Mouse (Mus musculus) left cerebral cortex, adult 18-20 months (tissue): Measurements from ENCODE around the gene Atp2b1. TPM values are rescaled to one million over a fixed set of nuclear protein-coding genes. Genes with fewer than 3 reads are reported as not detected.
A peak's percentile ranks its signal among the peaks of the same experiment; 100 is the strongest.

Source experiments
- DNase-seq, 2 experiments: peaks; one replicate each; pipeline ENCODE4 v3.0.0; 2021 to 2022; ENCODE audit warnings: low spot score in 2 of 2, mixed read lengths in 1 of 2
- total RNA-seq, 2 experiments: library from RNA; stranded (reverse); gene quantifications; 2 replicates each; pipeline ENCODE4 v1.2.3; 2021

The Atp2b1 gene
- total RNA-seq, 2 experiments from 2014 or later = 656 to 703 TPM

GRCm38 (mm10) chr10:98915398-98915931 is 1.3 kb downstream of the Atp2b1 start:
- DNase-seq = peak in 1 of 2 experiments; percentile 17

- DNase-seq = no peak
These were observed 2.0 kb downstream of the Atp2b1 start for GRCm38 (mm10) chr10:98916011-98916780.

- no peak for DNase-seq
These were observed 2.7 kb downstream of the Atp2b1 start for GRCm38 (mm10) chr10:98916781-98917340.

- DNase-seq = no peak
These were observed 10.9 kb downstream of the Atp2b1 start for GRCm38 (mm10) chr10:98925081-98925480.

GRCm38 (mm10) chr10:98926991-98927390 is 12.8 kb downstream of the Atp2b1 start:
- DNase-seq = no peak

- DNase-seq = no peak
These were observed 15.2 kb downstream of the Atp2b1 start for GRCm38 (mm10) chr10:98929444-98929843.

GRCm38 (mm10) chr10:98930143-98930542 is 15.9 kb downstream of the Atp2b1 start:
- DNase-seq = no peak

GRCm38 (mm10) chr10:98940137-98940536 is 25.9 kb downstream of the Atp2b1 start:
- DNase-seq = no peak

GRCm38 (mm10) chr10:98940799-98941198 is 26.6 kb downstream of the Atp2b1 start:
- DNase-seq = no peak

- no peak for DNase-seq
These were observed 27.8 kb downstream of the Atp2b1 start for GRCm38 (mm10) chr10:98941991-98942390.

GRCm38 (mm10) chr10:98942999-98943398 is 28.8 kb downstream of the Atp2b1 start:
- no peak for DNase-seq

- DNase-seq = no peak
These were observed 29.7 kb downstream of the Atp2b1 start for GRCm38 (mm10) chr10:98943894-98944293.

GRCm38 (mm10) chr10:98946031-98946791 is 32.0 kb downstream of the Atp2b1 start:
- DNase-seq = no peak

- no peak for DNase-seq
These were observed 33.0 kb downstream of the Atp2b1 start for GRCm38 (mm10) chr10:98947206-98947605.

- no peak for DNase-seq
These were observed 33.9 kb downstream of the Atp2b1 start for GRCm38 (mm10) chr10:98948096-98948495.

GRCm38 (mm10) chr10:98949750-98950149 is 35.5 kb downstream of the Atp2b1 start:
- DNase-seq = no peak

- peak in 1 of 2 experiments; percentile 49 for DNase-seq
These were observed 37.4 kb downstream of the Atp2b1 start for GRCm38 (mm10) chr10:98951286-98952270.

- DNase-seq = no peak
These were observed 40.2 kb downstream of the Atp2b1 start for GRCm38 (mm10) chr10:98954230-98954993.

- DNase-seq = no peak
These were observed 41.9 kb downstream of the Atp2b1 start for GRCm38 (mm10) chr10:98956124-98956523.

GRCm38 (mm10) chr10:98958752-98959151 is 44.5 kb downstream of the Atp2b1 start:
- no peak for DNase-seq
